Mouse (Mus musculus) small intestine, adult 2 months (tissue): ENCODE measurements around the gene Pan2. TPM values are rescaled to one million over a fixed set of nuclear protein-coding genes. Genes with fewer than 3 reads are reported as not detected.

ENCODE experiments used
- H3K27ac ChIP-seq: fragments of 200-500 bp; 2 replicates; pipeline ENCODE4 v1.5.1; 2012; ENCODE audit warnings: low read depth, low read length, control low read depth, inconsistent platforms; ENCODE audit not compliant: insufficient read depth
- H3K27me3 ChIP-seq: fragments of 200-500 bp; 2 replicates; pipeline ENCODE4 v1.6.1; 2012; ENCODE audit warnings: mild to moderate bottlenecking, moderate library complexity, low read length, inconsistent platforms; ENCODE audit not compliant: control insufficient read depth, insufficient read depth
- H3K36me3 ChIP-seq: fragments of 200-500 bp; 2 replicates; pipeline ENCODE4 v1.6.1; 2012; ENCODE audit warnings: mild to moderate bottlenecking, low read length, control low read depth, inconsistent platforms; ENCODE audit not compliant: control insufficient read depth, insufficient read depth
- H3K4me1 ChIP-seq: fragments of 200-500 bp; 2 replicates; pipeline ENCODE4 v1.6.1; 2012; ENCODE audit warnings: low read length, inconsistent platforms, mixed read lengths; ENCODE audit not compliant: control insufficient read depth, insufficient read depth, insufficient read length
- H3K4me3 ChIP-seq: fragments of 200-500 bp; 2 replicates; pipeline ENCODE4 v1.5.1; 2012; ENCODE audit warnings: low read depth, mild to moderate bottlenecking, control low read depth, inconsistent platforms, low read length, moderate library complexity
- CTCF ChIP-seq: fragments of 200-500 bp; IDR thresholded peaks from 2 replicates; pipeline ENCODE4 v1.5.1; 2012; ENCODE audit warnings: low read depth, mild to moderate bottlenecking, control low read depth, inconsistent platforms, low read length, moderate library complexity, mixed read lengths; ENCODE audit not compliant: insufficient replicate concordance, insufficient read length; ENCODE audit errors: extremely low read depth
- POLR2A ChIP-seq: fragments of 200-500 bp; IDR thresholded peaks from 2 replicates; pipeline ENCODE4 v1.6.1; 2012; ENCODE audit warnings: low read depth, mild to moderate bottlenecking, control low read depth, inconsistent platforms, low read length, moderate library complexity
- WGBS: fragments of 180-500 bp; shearing (Covaris S2); methylation state at CpG from one replicate; pipeline ENCODE4 v1.1.7; 2018; 5-methylcytosine and 5-hydroxymethylcytosine counted together
- polyA plus RNA-seq: library from polyadenylated mRNA; depleted of rRNA; stranded (reverse); fragments of >200 nt; gene quantifications from 2 replicates; pipeline ENCODE4 v1.2.3, GENCODE M21; 2012

Gene Pan2
- polyA plus RNA-seq, 1 experiment: 17.7 TPM

DNA sequence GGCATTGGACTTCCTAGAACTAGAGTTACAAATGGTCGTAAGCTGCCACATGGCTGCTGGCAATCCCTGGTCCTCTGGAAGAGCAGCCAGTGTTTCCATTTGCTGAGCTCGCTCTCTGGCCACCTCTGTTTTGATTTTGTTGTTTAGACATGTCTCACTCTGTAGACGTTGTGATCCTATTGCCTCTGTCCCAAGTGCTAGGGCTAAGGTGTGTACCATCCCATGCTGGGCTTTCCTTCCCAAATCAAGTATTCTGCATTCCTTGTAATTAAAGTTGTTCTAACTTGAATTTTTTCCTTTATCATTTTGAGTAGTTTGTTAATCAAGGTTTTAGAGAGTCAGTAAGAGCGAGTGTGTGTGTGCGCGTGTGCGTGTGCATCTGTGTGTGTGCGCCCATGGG lies 44.4 kb downstream of the Pan2 start:
- Histone ChIP-seq H3K27me3 (no peaks in the 10 kb centered on the region), H3K4me3 (no peak overlapping the region), H3K4me1 (peaks cover 6% of the 10 kb centered on the region; the same call in 1 of the 2 replicates), H3K36me3 (peaks cover 40% of the 10 kb centered on the region), H3K27ac (no peak overlapping the region)
- 87% methylated on average over 8 of the region's 8 CpGs for WGBS
- TF ChIP-seq CTCF (no peak), POLR2A (no peak)

DNA sequence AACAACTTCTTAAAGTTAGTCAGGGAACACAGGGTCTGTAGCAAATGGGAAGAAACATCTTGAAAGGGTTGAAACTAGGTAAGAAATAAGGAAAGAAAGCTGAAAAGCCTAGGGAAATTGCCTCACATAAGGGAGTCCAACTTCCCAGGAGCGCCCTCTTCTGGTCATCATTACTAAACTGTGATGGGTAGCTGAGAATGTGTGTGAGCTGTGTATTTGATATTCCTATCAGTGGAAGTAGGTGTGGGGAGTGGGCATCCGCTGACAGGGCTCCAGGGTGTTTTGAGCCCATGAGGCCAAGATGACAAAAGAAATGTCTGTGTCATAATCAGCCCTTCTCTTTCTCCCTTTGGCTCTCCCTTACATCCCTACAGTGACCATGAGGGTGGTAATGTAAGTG lies 55.7 kb downstream of the Pan2 start:
- peaks cover 70% of the 10 kb centered on the region for H3K36me3 ChIP-seq
- H3K27ac ChIP-seq: no peak overlapping the region
- TF ChIP-seq POLR2A (no peak), CTCF (peak; percentile 43; the same call in 1 of the 2 replicates)
- WGBS: 42% methylated on average over 2 of the region's 2 CpGs
- no peaks in the 10 kb centered on the region for H3K27me3 ChIP-seq
- H3K4me1 ChIP-seq: no peaks in the 10 kb centered on the region
- no peak overlapping the region for H3K4me3 ChIP-seq

DNA sequence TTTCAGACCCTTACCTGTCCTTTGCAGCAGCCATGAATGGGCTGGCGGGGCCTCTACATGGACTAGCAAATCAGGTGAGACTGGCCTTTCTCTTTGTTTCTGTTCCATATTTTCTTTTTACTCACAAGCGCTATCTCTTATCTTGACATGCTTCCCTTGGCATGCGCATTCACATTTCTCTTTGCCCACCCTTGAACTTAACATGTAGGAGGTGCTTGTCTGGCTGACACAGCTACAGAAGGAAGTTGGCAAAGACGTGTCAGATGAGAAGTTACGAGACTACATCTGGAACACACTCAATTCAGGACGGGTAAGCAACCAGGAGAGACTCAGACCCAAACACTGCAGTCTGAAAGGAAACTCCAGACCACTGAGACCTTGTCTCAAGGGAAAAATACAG lies 56.1 kb downstream of the Pan2 start:
- H3K27ac ChIP-seq: no peak overlapping the region
- no peak for TF ChIP-seq POLR2A
- no peak for TF ChIP-seq CTCF
- H3K4me1 ChIP-seq: no peaks in the 10 kb centered on the region
- no peak overlapping the region for H3K4me3 ChIP-seq
- H3K36me3 ChIP-seq: peaks cover 66% of the 10 kb centered on the region
- H3K27me3 ChIP-seq: no peaks in the 10 kb centered on the region
- WGBS: 83% methylated on average over 6 of the region's 6 CpGs

DNA sequence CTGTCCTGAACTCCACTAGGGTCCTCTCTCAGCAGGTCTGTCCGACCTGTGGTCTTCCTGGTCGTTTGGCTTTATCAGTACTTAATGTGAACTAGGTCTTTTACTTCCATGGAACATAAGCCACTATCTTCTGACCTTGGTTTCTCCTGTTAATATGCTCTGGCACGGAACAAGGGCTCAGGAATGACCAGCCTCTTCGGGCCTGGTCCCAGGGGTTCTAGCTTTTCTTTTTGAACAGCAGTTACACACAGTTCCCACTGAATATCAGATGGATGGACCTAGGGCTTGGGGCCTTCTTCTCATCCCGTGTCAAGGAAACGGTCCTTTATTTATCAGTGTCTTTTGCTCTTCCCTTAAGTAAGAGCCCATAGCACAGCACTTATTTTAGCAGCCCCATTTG lies 58.7 kb downstream of the Pan2 start:
- H3K36me3 ChIP-seq: peaks cover 61% of the 10 kb centered on the region
- TF ChIP-seq CTCF (no peak), POLR2A (no peak)
- H3K27me3 ChIP-seq: no peaks in the 10 kb centered on the region
- H3K4me3 ChIP-seq: no peak overlapping the region
- WGBS: 83% methylated on average over 6 of the region's 6 CpGs
- H3K4me1 ChIP-seq: no peaks in the 10 kb centered on the region
- no peak overlapping the region for H3K27ac ChIP-seq

DNA sequence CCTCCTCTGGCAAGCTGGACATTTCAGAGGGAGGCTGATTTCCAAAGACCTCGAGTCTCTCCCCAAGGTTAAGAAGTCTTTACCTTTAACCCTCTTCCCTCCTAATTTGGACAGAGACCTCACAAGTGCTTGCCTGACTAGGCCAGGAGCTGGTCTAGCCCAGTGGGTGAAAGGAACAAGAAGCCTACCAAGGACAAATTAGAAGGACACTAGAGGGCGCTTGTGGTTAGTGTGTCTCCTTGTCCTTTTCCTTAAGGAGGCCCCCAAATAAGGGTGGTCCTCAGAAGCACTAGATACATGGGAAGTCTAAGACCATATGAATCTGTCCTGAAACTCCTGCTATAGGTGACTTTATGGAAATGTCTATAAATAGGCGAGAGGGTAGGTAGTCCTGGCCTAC lies 59.4 kb downstream of the Pan2 start:
- H3K27me3 ChIP-seq: no peaks in the 10 kb centered on the region
- peaks cover 61% of the 10 kb centered on the region for H3K36me3 ChIP-seq
- H3K4me3 ChIP-seq: no peak overlapping the region
- no peak overlapping the region for H3K27ac ChIP-seq
- H3K4me1 ChIP-seq: no peaks in the 10 kb centered on the region
- peak; percentile 29; the same call in 1 of the 2 replicates for TF ChIP-seq CTCF
- TF ChIP-seq POLR2A: no peak
- 48% methylated on average over 3 of the region's 3 CpGs for WGBS

DNA sequence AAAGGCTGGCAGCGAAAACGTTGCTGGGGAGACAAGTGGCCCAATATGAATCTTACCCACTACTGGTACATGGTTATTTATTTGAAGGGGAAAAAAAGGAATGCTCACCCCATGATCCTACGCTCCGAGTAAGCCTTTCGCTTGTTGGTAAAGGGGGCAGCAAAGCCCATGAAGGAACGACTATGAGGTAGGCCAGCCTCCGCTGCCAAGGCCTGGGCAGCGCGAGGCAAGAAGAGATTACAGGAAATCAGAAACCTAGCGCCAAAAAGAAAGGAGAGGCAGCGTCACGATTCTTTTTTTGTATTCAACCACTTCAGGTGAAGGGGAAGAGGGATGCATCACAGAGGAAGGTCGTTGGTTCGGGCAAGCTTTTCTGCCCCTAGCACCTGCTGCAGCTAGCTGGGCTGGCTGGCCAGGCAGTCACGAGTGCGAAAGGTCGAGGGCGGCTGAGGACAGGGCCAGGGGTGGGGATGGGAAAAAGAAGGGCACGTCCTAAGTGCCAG lies 64.8 kb downstream of the Pan2 start:
- Histone ChIP-seq H3K27ac (peak overlapping the region; percentile 96), H3K4me1 (peaks cover 12% of the 10 kb centered on the region), H3K36me3 (peaks cover 14% of the 10 kb centered on the region), H3K27me3 (no peaks in the 10 kb centered on the region), H3K4me3 (peak overlapping the region; percentile 85)
- 12% methylated on average over 19 of the region's 19 CpGs for WGBS
- no peak for TF ChIP-seq POLR2A
- TF ChIP-seq CTCF: no peak

DNA sequence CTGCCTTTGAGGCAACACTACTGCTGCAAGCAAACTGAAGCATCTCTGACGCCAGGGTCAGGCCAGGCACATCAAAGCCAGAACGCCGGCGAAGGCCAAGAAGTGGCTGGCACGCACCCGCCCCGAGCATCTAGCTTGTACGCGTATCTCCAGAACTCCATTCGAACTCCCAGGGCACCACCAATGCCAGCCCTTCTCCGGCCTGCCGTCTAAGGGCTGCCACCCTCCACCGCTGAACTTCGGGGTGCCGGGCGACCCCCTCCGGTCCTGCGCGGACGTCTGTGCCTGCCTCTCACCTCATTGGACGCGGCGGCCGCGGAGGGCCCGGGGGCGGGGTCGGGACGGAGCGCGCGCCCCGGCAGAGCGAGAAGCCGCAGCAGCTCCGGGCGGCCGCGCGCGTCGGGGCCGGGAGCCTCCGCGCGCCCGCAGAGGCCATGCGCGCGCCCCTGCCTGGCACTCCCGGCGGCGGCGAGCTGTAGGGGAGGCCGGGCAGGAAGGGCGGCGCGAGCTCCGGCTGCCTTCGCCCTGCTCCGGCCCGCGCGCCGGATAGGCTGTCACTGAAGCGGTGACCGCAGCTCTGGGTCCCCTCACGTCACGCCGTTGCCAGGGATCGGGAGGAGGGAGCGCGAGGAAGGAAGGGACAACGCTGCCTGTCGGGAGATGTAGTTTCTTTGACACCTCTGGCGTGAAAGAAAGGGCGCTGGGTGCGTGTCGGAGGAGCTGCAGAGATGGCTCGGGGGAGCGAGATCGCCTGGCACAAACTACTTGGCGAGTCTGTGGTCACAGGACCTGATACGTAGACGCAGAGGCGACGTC lies 65.5 kb downstream of the Pan2 start, which contains the start of gene Coq10a:
TSS of gene Coq10a (minus strand) at position 596 of the 816 bp plus-strand sequence.
- H3K27ac ChIP-seq: peak within 1 kb of the TSS; percentile 96
- peak within 1 kb of the TSS; percentile 85 for H3K4me3 ChIP-seq
- no peaks in the 10 kb centered on the region for H3K27me3 ChIP-seq
- WGBS: under 1% methylated on average over 87 of the region's 87 CpGs
- TF ChIP-seq POLR2A: peak; percentile 71; the same call in 1 of the 2 replicates
- TF ChIP-seq CTCF: no peak
- peaks cover 12% of the 10 kb centered on the region for H3K4me1 ChIP-seq
- peaks cover 8% of the 10 kb centered on the region for H3K36me3 ChIP-seq
